Mouse (Mus musculus): ENCODE measurements at regions not wholly inside any gene's neighbourhood (a gene's known extent, or its start where the extent isn't known, plus 50 kb on each side); places are given as distances from the start of the nearest gene placed in this dataset.

- no peak for TF ChIP-seq CTCF (IDR thresholded peaks at IDR 0.05; ENCODE audit: borderline replicate concordance, insufficient read depth, low read length)
- no peak for TF ChIP-seq POLR2A (IDR thresholded peaks at IDR 0.05; ENCODE audit: low read depth, low read length)
Observed at GRCm38 (mm10) chr8:102899525-102899924, 114.1 kb upstream of the Cdh11 start.
